Mouse (Mus musculus): ENCODE data around the gene Rpf2. TPM values are rescaled to one million over a fixed set of nuclear protein-coding genes. Genes with fewer than 3 reads are reported as not detected.

The Rpf2 gene
- polyA plus RNA-seq, 1 experiment from 2014 or later = 76.7 TPM

DNA sequence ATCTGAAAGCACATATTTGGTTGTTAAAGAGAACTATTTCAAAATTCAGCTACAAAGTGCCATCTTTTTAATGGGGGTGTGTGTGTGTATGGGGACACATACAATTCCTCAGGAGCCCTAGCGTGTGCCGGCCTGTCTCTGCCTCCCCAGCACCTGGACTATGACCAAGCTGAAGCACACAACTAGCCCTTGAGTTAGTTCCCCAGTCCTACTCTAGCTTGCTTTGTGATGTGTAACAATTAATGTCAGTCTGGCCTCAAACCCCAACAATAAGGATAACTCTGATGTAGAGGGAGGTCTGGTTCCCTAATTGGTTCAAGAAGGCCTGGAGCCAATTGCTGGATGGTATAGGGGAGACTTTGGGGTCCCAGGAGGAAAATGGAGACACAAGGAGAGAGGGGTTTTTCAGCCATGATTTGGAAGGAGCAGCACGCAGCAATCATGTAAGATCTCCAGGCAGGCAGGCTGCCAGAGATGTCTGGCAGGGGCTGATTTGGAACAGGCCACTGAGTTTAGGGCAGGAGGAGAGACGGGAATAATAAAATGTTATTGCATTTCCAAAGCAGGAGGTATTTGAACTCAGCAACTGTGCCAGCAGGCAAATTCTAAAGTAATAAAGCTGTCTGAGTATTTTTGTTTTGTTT lies 19.1 kb downstream of the Rpf2 start:
- Histone ChIP-seq H3K27ac (ENCODE audit: low read length) (peak overlapping the region; percentile 49; the same call in 1 of the 2 replicates), H3K9ac (replicated peaks; ENCODE audit: low read depth, low read length) (no peak overlapping the region), H3K4me1 (replicated peaks; ENCODE audit: control insufficient read depth, insufficient read depth, low read length) (peaks cover 4% of the 10 kb centered on the region), H3K9me3 (ENCODE audit: control insufficient read depth, low read length) (no peaks in the 10 kb centered on the region), H3K36me3 (ENCODE audit: control insufficient read depth, insufficient read depth) (peaks cover 22% of the 10 kb centered on the region; the same call in 1 of the 2 replicates), H3K27me3 (replicated peaks; ENCODE audit: control insufficient read depth, insufficient read depth, low read length) (no peaks in the 10 kb centered on the region), H3K4me2 (ENCODE audit: low read length) (no peak overlapping the region), H3K4me3 (replicated peaks; ENCODE audit: low read length) (no peak overlapping the region)
- 59% methylated on average over 4 of the region's 4 CpGs for WGBS
- peak; percentile 64 for ATAC-seq

- ATAC-seq = no peak
- no peaks in the 10 kb centered on the region for H3K9me3 ChIP-seq (ENCODE audit: control insufficient read depth, low read length)
- no peak overlapping the region for H3K9ac ChIP-seq (replicated peaks; ENCODE audit: low read depth, low read length)
- no peaks in the 10 kb centered on the region for H3K4me1 ChIP-seq (replicated peaks; ENCODE audit: control insufficient read depth, insufficient read depth, low read length)
- H3K4me3 ChIP-seq (replicated peaks; ENCODE audit: low read length) = no peak overlapping the region
- no peaks in the 10 kb centered on the region for H3K27me3 ChIP-seq (replicated peaks; ENCODE audit: control insufficient read depth, insufficient read depth, low read length)
- no peak overlapping the region for H3K4me2 ChIP-seq (ENCODE audit: low read length)
- peaks cover 14% of the 10 kb centered on the region; the same call in 1 of the 2 replicates for H3K36me3 ChIP-seq (ENCODE audit: control insufficient read depth, insufficient read depth)
- no peak overlapping the region for H3K27ac ChIP-seq (ENCODE audit: low read length)
- 73% methylated on average over 3 of the region's 3 CpGs for WGBS
Observed at GRCm38 (mm10) chr10:40218874-40219273, 28.0 kb downstream of the Rpf2 start.

- Histone ChIP-seq H3K9me3 (ENCODE audit: control insufficient read depth, low read length) (no peaks in the 10 kb centered on the region), H3K4me2 (ENCODE audit: low read length) (no peak overlapping the region)
- ATAC-seq = peak; percentile 79
Observed at GRCm38 (mm10) chr10:40212443-40213169, 34.2 kb downstream of the Rpf2 start.

GRCm38 (mm10) chr10:40195001-40195400 lies 51.8 kb downstream of the Rpf2 start:
- 84% methylated on average over 6 of the region's 6 CpGs for WGBS
- no peak for ATAC-seq
- H3K4me2 ChIP-seq (ENCODE audit: low read length) = no peak overlapping the region
- H3K4me3 ChIP-seq (replicated peaks; ENCODE audit: low read length) = no peak overlapping the region
- no peaks in the 10 kb centered on the region for H3K36me3 ChIP-seq (ENCODE audit: control insufficient read depth, insufficient read depth)
- H3K27ac ChIP-seq (ENCODE audit: low read length) = no peak overlapping the region
- H3K27me3 ChIP-seq (replicated peaks; ENCODE audit: control insufficient read depth, insufficient read depth, low read length) = no peaks in the 10 kb centered on the region
- H3K4me1 ChIP-seq (replicated peaks; ENCODE audit: control insufficient read depth, insufficient read depth, low read length) = no peaks in the 10 kb centered on the region
- H3K9me3 ChIP-seq (ENCODE audit: control insufficient read depth, low read length) = no peaks in the 10 kb centered on the region
- no peak overlapping the region for H3K9ac ChIP-seq (replicated peaks; ENCODE audit: low read depth, low read length)

More at GRCm38 (mm10) chr10:40212443-40213169, 34.2 kb downstream of the Rpf2 start:
- no peaks in the 10 kb centered on the region for H3K4me1 ChIP-seq (replicated peaks; ENCODE audit: control insufficient read depth, insufficient read depth, low read length)
- H3K9ac ChIP-seq (replicated peaks; ENCODE audit: low read depth, low read length) = no peak overlapping the region
- H3K27ac ChIP-seq (ENCODE audit: low read length) = no peak overlapping the region
- no peaks in the 10 kb centered on the region for H3K36me3 ChIP-seq (ENCODE audit: control insufficient read depth, insufficient read depth)
- H3K27me3 ChIP-seq (replicated peaks; ENCODE audit: control insufficient read depth, insufficient read depth, low read length) = no peaks in the 10 kb centered on the region
- 40% methylated on average over 13 of the region's 13 CpGs for WGBS
- H3K4me3 ChIP-seq (replicated peaks; ENCODE audit: low read length) = no peak overlapping the region

- Histone ChIP-seq H3K4me3 (replicated peaks; ENCODE audit: low read length) (no peak overlapping the region), H3K9me3 (ENCODE audit: control insufficient read depth, low read length) (no peaks in the 10 kb centered on the region), H3K4me1 (replicated peaks; ENCODE audit: control insufficient read depth, insufficient read depth, low read length) (no peaks in the 10 kb centered on the region), H3K27ac (ENCODE audit: low read length) (no peak overlapping the region), H3K9ac (replicated peaks; ENCODE audit: low read depth, low read length) (no peak overlapping the region), H3K36me3 (ENCODE audit: control insufficient read depth, insufficient read depth) (no peaks in the 10 kb centered on the region), H3K4me2 (ENCODE audit: low read length) (no peak overlapping the region), H3K27me3 (replicated peaks; ENCODE audit: control insufficient read depth, insufficient read depth, low read length) (no peaks in the 10 kb centered on the region)
- no peak for ATAC-seq
- 64% methylated on average over 18 of the region's 18 CpGs for WGBS
Observed at GRCm38 (mm10) chr10:40192010-40192935, 54.6 kb downstream of the Rpf2 start.

DNA sequence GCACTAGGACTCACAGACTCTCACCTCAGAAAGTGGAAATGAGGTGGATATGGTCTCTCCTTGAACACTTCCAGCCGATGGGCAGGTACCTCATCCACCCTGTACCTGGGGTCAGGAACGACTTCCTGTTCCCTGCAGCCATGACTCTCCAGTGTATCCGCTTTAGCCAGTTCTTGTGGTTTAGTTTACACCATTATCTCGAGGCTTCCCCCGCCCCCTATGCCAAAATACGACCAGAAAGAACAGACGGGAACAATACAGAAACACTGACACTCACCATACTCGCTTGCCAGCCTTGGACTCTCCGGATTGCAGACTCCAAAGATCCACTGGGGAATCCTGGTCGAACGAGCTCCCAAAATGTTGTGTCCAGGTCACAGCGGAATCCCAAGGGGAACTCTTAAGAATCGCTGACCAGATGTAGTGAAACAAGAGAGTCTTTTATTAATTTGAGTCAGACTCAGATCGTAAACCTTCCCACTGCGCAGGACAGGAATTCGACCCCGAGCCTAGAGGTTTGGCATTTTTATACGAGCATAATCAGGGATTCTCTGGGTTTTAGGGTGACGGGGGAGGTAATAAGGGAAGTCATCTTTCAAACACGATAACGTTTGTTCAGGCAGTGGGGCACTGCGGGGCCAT lies 55.4 kb downstream of the Rpf2 start:
- Histone ChIP-seq H3K4me3 (replicated peaks; ENCODE audit: low read length) (no peak overlapping the region), H3K9me3 (ENCODE audit: control insufficient read depth, low read length) (no peaks in the 10 kb centered on the region), H3K27me3 (replicated peaks; ENCODE audit: control insufficient read depth, insufficient read depth, low read length) (no peaks in the 10 kb centered on the region), H3K4me2 (ENCODE audit: low read length) (no peak overlapping the region), H3K4me1 (replicated peaks; ENCODE audit: control insufficient read depth, insufficient read depth, low read length) (no peaks in the 10 kb centered on the region), H3K36me3 (ENCODE audit: control insufficient read depth, insufficient read depth) (no peaks in the 10 kb centered on the region), H3K27ac (ENCODE audit: low read length) (no peak overlapping the region), H3K9ac (replicated peaks; ENCODE audit: low read depth, low read length) (no peak overlapping the region)
- WGBS = 68% methylated on average over 22 of the region's 22 CpGs
- ATAC-seq = no peak

DNA sequence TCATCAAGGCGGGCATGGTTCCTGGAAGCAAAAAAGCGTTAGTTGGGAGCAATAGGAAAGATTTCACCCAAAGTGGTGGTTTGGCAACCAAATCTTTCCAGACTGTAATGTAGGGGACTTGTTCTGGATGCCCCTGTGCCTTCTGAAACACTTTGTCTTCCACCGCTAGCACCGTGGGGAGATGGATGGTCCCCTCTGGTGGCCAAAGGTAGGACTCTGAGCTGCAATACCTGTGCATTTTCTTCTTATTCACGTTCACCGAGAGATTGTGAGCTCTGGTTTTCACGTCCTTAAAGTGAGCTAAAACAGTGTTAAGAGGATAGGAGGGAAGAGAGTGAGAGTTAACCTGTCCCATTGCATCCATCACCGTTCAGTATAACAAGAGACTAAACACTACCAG lies 56.0 kb downstream of the Rpf2 start:
- ATAC-seq = no peak
- no peak overlapping the region for H3K9ac ChIP-seq (replicated peaks; ENCODE audit: low read depth, low read length)
- no peaks in the 10 kb centered on the region for H3K27me3 ChIP-seq (replicated peaks; ENCODE audit: control insufficient read depth, insufficient read depth, low read length)
- no peak overlapping the region for H3K4me2 ChIP-seq (ENCODE audit: low read length)
- 91% methylated on average over 8 of the region's 8 CpGs for WGBS
- no peaks in the 10 kb centered on the region for H3K36me3 ChIP-seq (ENCODE audit: control insufficient read depth, insufficient read depth)
- H3K27ac ChIP-seq (ENCODE audit: low read length) = no peak overlapping the region
- H3K4me3 ChIP-seq (replicated peaks; ENCODE audit: low read length) = no peak overlapping the region
- H3K4me1 ChIP-seq (replicated peaks; ENCODE audit: control insufficient read depth, insufficient read depth, low read length) = no peaks in the 10 kb centered on the region
- H3K9me3 ChIP-seq (ENCODE audit: control insufficient read depth, low read length) = no peaks in the 10 kb centered on the region

DNA sequence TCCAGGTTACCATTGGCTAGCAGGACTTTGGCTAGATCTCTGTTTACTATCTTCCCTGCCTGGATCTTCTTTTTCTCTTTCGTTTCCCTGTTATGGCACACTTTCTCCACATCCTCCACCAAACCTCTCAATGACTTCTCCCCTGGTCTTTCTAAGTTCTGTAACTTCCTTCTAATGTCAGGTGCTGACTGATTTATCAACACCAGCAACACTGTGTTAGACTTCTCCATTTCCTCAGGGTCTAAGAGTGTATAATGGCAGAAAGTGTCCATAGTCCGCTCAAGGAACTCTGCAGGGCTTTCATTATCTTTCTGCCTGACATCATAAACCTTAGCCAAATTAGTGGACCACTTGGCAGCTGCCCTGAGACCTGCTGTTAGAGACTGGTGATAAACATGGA lies 57.1 kb downstream of the Rpf2 start:
- Histone ChIP-seq H3K4me3 (replicated peaks; ENCODE audit: low read length) (no peak overlapping the region), H3K4me2 (ENCODE audit: low read length) (no peak overlapping the region), H3K27ac (ENCODE audit: low read length) (no peak overlapping the region), H3K9ac (replicated peaks; ENCODE audit: low read depth, low read length) (no peak overlapping the region), H3K36me3 (ENCODE audit: control insufficient read depth, insufficient read depth) (no peaks in the 10 kb centered on the region), H3K27me3 (replicated peaks; ENCODE audit: control insufficient read depth, insufficient read depth, low read length) (no peaks in the 10 kb centered on the region), H3K4me1 (replicated peaks; ENCODE audit: control insufficient read depth, insufficient read depth, low read length) (no peaks in the 10 kb centered on the region), H3K9me3 (ENCODE audit: control insufficient read depth, low read length) (no peaks in the 10 kb centered on the region)
- no peak for ATAC-seq
- 91% methylated on average over 2 of the region's 2 CpGs for WGBS

DNA sequence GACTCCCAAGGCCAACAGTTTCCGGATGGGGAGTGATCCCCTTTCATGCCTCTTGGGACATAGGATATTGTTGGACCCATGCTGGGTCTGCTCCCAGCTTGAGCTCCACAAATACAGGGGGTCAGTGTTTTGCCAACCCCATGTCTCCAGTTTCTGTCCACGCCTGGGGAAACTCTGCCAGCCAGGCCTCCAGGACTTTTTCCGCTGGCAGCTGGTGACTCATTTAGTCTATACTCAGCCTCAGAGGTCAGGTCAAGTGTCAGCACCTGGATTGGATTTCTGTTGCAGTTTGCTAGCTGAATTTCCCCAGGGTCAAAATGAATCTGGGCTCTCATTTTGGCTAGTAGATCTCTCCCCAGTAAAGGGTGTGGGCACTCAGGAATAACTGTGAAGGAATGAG lies 58.0 kb downstream of the Rpf2 start:
- Histone ChIP-seq H3K9me3 (ENCODE audit: control insufficient read depth, low read length) (no peaks in the 10 kb centered on the region), H3K4me2 (ENCODE audit: low read length) (no peak overlapping the region), H3K4me1 (replicated peaks; ENCODE audit: control insufficient read depth, insufficient read depth, low read length) (no peaks in the 10 kb centered on the region), H3K36me3 (ENCODE audit: control insufficient read depth, insufficient read depth) (no peaks in the 10 kb centered on the region), H3K9ac (replicated peaks; ENCODE audit: low read depth, low read length) (no peak overlapping the region), H3K4me3 (replicated peaks; ENCODE audit: low read length) (no peak overlapping the region), H3K27ac (ENCODE audit: low read length) (no peak overlapping the region), H3K27me3 (replicated peaks; ENCODE audit: control insufficient read depth, insufficient read depth, low read length) (no peaks in the 10 kb centered on the region)
- no peak for ATAC-seq
- 84% methylated on average over 3 of the region's 3 CpGs for whole genome bisulfite sequencing

Measured in forebrain, embryonic 16.5 days (tissue).